Mouse (Mus musculus): ENCODE data around the gene Ccdc152. TPM values are rescaled to one million over a fixed set of nuclear protein-coding genes. Genes with fewer than 3 reads are reported as not detected.

The Ccdc152 gene
- polyA plus RNA-seq, 1 experiment from 2014 or later = 0.34 TPM

DNA sequence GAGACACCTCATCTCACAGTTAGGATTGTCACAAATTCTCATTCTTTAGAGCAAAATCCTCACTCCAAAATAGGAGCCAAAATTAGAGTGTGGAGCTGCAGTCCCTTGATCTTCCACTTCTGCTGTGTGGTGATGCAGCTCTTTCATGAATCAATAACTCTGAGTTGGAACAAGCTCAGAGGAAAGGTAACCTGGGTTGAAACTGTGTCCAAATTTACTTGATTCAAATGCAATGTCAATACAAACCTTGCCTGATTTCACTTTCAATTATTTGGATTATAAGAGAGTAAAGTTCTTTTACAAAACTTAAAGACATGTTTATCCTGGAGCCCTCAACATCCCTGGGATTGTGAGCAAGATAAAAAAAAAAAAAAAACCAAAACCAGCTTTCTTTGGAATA is 19.7 kb upstream of the Ccdc152 start:
- Histone ChIP-seq H3K4me1 (ENCODE audit: control insufficient read depth, insufficient read depth, low read length) (no peaks in the 10 kb centered on the region), H3K9ac (ENCODE audit: low read length) (no peak overlapping the region), H3K36me3 (ENCODE audit: control insufficient read depth, insufficient read depth) (peaks cover 17% of the 10 kb centered on the region), H3K4me3 (ENCODE audit: low read length) (no peak overlapping the region), H3K27ac (ENCODE audit: low read length) (no peak overlapping the region), H3K27me3 (ENCODE audit: control insufficient read depth, insufficient read depth, low read length) (no peaks in the 10 kb centered on the region), H3K9me3 (replicated peaks; ENCODE audit: control insufficient read depth, low read length) (no peaks in the 10 kb centered on the region), H3K4me2 (ENCODE audit: low read depth, low read length) (no peak overlapping the region)
- no peak for ATAC-seq (replicated peaks; ENCODE audit: extremely low read depth, insufficient read depth, low FRiP score)

DNA sequence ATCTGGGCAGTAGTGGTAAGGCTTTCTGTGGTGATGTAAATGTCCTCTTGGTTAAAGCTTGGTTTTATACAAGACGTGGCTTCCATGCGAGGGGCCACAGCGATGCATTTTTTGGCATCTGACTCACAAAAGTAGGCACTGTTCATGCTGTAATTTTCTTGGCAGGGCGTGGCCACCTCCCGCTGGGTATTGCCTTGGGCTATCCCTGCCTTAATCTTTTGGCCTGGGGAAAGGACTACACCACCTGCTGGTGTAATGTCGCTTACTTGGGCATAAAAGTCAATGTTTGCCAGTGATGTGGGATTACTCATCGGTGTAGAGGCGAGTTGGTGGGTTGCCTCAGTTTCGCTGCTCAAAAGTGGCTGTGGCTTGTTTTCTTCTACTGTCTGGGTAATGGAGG is 16.6 kb upstream of the Ccdc152 start:
- Histone ChIP-seq H3K4me2 (ENCODE audit: low read depth, low read length) (no peak overlapping the region), H3K9me3 (replicated peaks; ENCODE audit: control insufficient read depth, low read length) (no peaks in the 10 kb centered on the region), H3K36me3 (ENCODE audit: control insufficient read depth, insufficient read depth) (peaks cover 11% of the 10 kb centered on the region), H3K27ac (ENCODE audit: low read length) (no peak overlapping the region), H3K9ac (ENCODE audit: low read length) (no peak overlapping the region), H3K4me1 (ENCODE audit: control insufficient read depth, insufficient read depth, low read length) (no peaks in the 10 kb centered on the region), H3K27me3 (ENCODE audit: control insufficient read depth, insufficient read depth, low read length) (no peaks in the 10 kb centered on the region), H3K4me3 (ENCODE audit: low read length) (no peak overlapping the region)
- 87% methylated on average over 9 of the region's 9 CpGs for WGBS
- ATAC-seq (replicated peaks; ENCODE audit: extremely low read depth, insufficient read depth, low FRiP score) = no peak

DNA sequence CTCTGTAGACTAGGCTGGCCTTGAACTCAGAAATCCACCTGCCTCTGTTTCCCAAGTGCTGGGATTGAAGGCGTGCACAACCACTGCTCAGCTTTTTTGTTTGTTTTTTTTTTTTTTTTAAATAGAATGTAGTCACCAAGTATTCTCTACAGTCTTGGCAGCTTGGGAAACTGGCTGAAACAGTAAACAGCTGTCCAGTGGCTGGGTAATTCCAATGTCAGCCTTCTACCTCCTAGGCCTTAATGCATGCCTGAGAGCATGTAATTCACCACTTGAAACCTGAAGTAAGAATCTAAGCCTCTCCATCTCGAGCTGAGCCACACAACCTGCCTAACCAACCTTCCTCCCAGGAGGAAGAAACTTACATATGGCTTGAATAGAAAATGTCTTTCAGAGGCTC is 13.3 kb upstream of the Ccdc152 start:
- WGBS = 71% methylated on average over 2 of the region's 2 CpGs
- no peak for ATAC-seq (replicated peaks; ENCODE audit: extremely low read depth, insufficient read depth, low FRiP score)

DNA sequence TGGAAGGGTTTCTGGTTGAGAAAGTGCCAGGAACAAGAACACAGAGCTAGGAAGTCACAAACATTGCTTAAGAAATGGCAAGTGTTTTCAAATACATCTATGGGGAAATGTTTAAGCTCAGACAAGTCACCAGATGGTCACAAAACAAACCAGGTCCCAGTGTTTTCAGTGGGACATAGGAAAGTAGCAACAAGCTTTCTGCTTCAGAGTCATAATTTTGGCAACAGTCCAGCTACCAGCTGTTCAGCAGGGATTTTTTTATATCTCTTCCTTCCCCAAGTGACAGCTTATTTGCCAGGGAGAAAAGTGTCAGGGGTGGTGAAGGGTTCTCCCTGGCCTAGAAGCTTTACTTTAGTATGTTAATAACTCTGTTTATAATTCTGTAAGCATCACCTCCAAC is 9.6 kb upstream of the Ccdc152 start:
- Histone ChIP-seq H3K36me3 (ENCODE audit: control insufficient read depth, insufficient read depth) (no peaks in the 10 kb centered on the region), H3K4me3 (ENCODE audit: low read length) (no peak overlapping the region), H3K9ac (ENCODE audit: low read length) (no peak overlapping the region), H3K4me2 (ENCODE audit: low read depth, low read length) (no peak overlapping the region), H3K9me3 (replicated peaks; ENCODE audit: control insufficient read depth, low read length) (no peaks in the 10 kb centered on the region), H3K27ac (ENCODE audit: low read length) (peak overlapping the region; percentile 46; the same call in 1 of the 2 replicates), H3K4me1 (ENCODE audit: control insufficient read depth, insufficient read depth, low read length) (peaks cover 6% of the 10 kb centered on the region), H3K27me3 (ENCODE audit: control insufficient read depth, insufficient read depth, low read length) (no peaks in the 10 kb centered on the region)
- no peak for ATAC-seq (replicated peaks; ENCODE audit: extremely low read depth, insufficient read depth, low FRiP score)

More for the DNA sequence above, 13.3 kb upstream of the Ccdc152 start:
- H3K4me1 ChIP-seq (ENCODE audit: control insufficient read depth, insufficient read depth, low read length) = peaks cover 6% of the 10 kb centered on the region
- no peak overlapping the region for H3K4me2 ChIP-seq (ENCODE audit: low read depth, low read length)
- H3K36me3 ChIP-seq (ENCODE audit: control insufficient read depth, insufficient read depth) = peaks cover 11% of the 10 kb centered on the region
- no peaks in the 10 kb centered on the region for H3K9me3 ChIP-seq (replicated peaks; ENCODE audit: control insufficient read depth, low read length)
- H3K27me3 ChIP-seq (ENCODE audit: control insufficient read depth, insufficient read depth, low read length) = no peaks in the 10 kb centered on the region
- H3K9ac ChIP-seq (ENCODE audit: low read length) = no peak overlapping the region
- H3K27ac ChIP-seq (ENCODE audit: low read length) = no peak overlapping the region
- H3K4me3 ChIP-seq (ENCODE audit: low read length) = no peak overlapping the region

DNA sequence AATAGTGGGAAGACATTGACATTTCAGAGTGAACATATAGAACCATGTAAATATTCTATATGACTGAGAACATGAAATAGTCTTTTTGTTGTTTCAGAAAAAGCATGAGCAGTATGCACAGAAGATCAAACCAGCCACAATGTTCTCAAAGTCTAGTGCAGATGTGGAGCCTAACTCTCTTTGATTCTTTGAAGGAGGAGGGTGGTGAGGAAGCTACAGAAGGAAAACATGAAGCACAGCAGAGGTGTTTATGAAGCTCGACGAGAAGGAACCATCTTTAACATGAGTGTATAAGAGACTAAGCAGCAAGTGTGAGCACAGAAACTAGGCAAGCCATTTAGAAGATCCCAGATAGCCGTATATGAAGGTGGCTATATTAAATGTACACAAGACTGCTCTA is 6.5 kb upstream of the Ccdc152 start:
- H3K4me1 ChIP-seq (ENCODE audit: control insufficient read depth, insufficient read depth, low read length) = peaks cover 6% of the 10 kb centered on the region
- no peak overlapping the region for H3K27ac ChIP-seq (ENCODE audit: low read length)
- H3K4me2 ChIP-seq (ENCODE audit: low read depth, low read length) = no peak overlapping the region
- no peak for ATAC-seq (replicated peaks; ENCODE audit: extremely low read depth, insufficient read depth, low FRiP score)
- no peak overlapping the region for H3K4me3 ChIP-seq (ENCODE audit: low read length)
- no peaks in the 10 kb centered on the region for H3K27me3 ChIP-seq (ENCODE audit: control insufficient read depth, insufficient read depth, low read length)
- no peak overlapping the region for H3K9ac ChIP-seq (ENCODE audit: low read length)
- no peaks in the 10 kb centered on the region for H3K9me3 ChIP-seq (replicated peaks; ENCODE audit: control insufficient read depth, low read length)
- 79% methylated on average over 3 of the region's 3 CpGs for WGBS
- no peaks in the 10 kb centered on the region for H3K36me3 ChIP-seq (ENCODE audit: control insufficient read depth, insufficient read depth)

DNA sequence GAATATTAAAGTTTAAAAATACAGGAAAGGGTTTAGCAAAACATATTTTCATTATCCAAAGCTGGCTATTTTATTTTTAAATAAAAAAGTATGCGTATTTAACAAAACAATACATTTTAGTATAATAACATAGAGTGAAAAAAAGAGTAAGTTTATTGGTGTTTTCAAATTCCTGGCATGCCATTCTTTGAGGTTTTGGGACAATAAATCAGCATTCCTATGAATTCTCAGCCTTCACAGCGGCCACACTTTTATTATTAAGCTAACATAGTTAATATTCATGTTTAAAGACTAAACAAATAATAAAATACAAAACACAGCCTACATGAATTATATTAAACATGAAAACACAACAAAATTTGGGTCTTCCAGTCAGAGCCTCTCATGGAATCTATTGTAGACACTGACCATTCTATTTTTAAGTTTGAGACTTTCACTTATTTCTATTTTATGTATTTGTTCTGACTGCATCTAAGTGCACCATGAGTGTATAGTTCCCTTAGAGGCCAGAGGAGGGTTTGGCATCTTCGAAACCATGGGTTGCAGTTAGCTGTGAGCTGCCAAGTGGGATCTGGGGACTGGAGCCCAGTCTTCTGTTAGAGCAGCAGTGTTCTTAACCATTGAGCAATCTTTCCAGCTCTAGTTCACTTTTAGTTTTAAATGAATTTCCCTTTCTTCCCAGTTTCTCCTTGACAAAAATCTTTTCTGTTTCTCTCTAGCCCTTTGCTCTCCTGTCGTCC is 2.8 kb downstream of the Ccdc152 start:
- Histone ChIP-seq H3K4me2 (ENCODE audit: low read depth, low read length) (no peak overlapping the region), H3K27me3 (ENCODE audit: control insufficient read depth, insufficient read depth, low read length) (no peaks in the 10 kb centered on the region), H3K4me3 (ENCODE audit: low read length) (no peak overlapping the region), H3K9ac (ENCODE audit: low read length) (no peak overlapping the region), H3K9me3 (replicated peaks; ENCODE audit: control insufficient read depth, low read length) (no peaks in the 10 kb centered on the region), H3K36me3 (ENCODE audit: control insufficient read depth, insufficient read depth) (no peaks in the 10 kb centered on the region), H3K27ac (ENCODE audit: low read length) (no peak overlapping the region), H3K4me1 (ENCODE audit: control insufficient read depth, insufficient read depth, low read length) (no peaks in the 10 kb centered on the region)
- no peak for ATAC-seq (replicated peaks; ENCODE audit: extremely low read depth, insufficient read depth, low FRiP score)
- 75% methylated on average over 4 of the region's 4 CpGs for WGBS

DNA sequence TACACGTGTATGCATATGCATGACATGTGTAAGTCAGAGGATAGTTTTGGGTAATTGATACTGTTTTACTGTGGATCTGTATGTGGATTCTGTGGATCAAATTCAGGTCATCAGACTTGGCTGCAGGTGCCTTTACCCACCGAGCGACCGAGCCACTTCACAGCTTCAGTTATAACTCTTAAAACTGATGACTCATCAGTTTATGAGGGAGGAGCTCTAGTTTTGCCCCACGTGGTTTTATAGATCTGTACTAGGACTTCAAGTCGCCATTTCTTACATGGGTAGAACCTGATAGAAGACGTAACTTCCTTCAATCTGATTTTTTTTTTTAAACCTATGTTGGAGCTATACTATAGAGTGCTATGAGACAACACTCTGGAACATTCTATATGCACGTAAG is 5.7 kb downstream of the Ccdc152 start:
- no peak overlapping the region for H3K4me3 ChIP-seq (ENCODE audit: low read length)
- H3K4me1 ChIP-seq (ENCODE audit: control insufficient read depth, insufficient read depth, low read length) = no peaks in the 10 kb centered on the region
- WGBS = 68% methylated on average over 8 of the region's 8 CpGs
- no peak overlapping the region for H3K9ac ChIP-seq (ENCODE audit: low read length)
- no peak overlapping the region for H3K4me2 ChIP-seq (ENCODE audit: low read depth, low read length)
- no peaks in the 10 kb centered on the region for H3K27me3 ChIP-seq (ENCODE audit: control insufficient read depth, insufficient read depth, low read length)
- H3K9me3 ChIP-seq (replicated peaks; ENCODE audit: control insufficient read depth, low read length) = no peaks in the 10 kb centered on the region
- no peaks in the 10 kb centered on the region for H3K36me3 ChIP-seq (ENCODE audit: control insufficient read depth, insufficient read depth)
- no peak for ATAC-seq (replicated peaks; ENCODE audit: extremely low read depth, insufficient read depth, low FRiP score)
- no peak overlapping the region for H3K27ac ChIP-seq (ENCODE audit: low read length)

DNA sequence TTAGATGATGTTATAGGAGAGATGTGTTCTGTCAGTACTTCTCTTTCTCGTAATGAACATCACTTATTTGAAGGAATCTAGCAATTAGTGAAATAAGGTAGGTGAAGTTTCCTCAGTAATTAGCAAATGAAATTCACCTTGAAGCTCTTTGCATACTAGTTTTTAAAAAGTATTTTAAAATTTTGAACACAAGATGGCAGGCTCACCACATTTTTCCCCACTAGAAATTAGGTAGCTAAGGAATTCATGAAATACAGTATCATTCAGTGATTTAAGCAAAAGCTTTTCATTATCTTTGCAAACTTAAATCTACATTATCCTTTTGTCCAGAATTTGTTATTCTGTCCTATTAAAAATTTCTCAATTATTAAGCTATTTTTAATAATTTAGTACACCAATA is 7.3 kb downstream of the Ccdc152 start:
- Histone ChIP-seq H3K27ac (ENCODE audit: low read length) (no peak overlapping the region), H3K4me3 (ENCODE audit: low read length) (no peak overlapping the region), H3K4me2 (ENCODE audit: low read depth, low read length) (no peak overlapping the region), H3K27me3 (ENCODE audit: control insufficient read depth, insufficient read depth, low read length) (no peaks in the 10 kb centered on the region), H3K36me3 (ENCODE audit: control insufficient read depth, insufficient read depth) (0 out of 2 replicates have a peak, but pooled peaks cover 2% of the 10 kb centered on the region), H3K4me1 (ENCODE audit: control insufficient read depth, insufficient read depth, low read length) (no peaks in the 10 kb centered on the region), H3K9ac (ENCODE audit: low read length) (no peak overlapping the region), H3K9me3 (replicated peaks; ENCODE audit: control insufficient read depth, low read length) (no peaks in the 10 kb centered on the region)
- ATAC-seq (replicated peaks; ENCODE audit: extremely low read depth, insufficient read depth, low FRiP score) = no peak
- WGBS = 76% methylated on average over 1 of the region's 1 CpGs

DNA sequence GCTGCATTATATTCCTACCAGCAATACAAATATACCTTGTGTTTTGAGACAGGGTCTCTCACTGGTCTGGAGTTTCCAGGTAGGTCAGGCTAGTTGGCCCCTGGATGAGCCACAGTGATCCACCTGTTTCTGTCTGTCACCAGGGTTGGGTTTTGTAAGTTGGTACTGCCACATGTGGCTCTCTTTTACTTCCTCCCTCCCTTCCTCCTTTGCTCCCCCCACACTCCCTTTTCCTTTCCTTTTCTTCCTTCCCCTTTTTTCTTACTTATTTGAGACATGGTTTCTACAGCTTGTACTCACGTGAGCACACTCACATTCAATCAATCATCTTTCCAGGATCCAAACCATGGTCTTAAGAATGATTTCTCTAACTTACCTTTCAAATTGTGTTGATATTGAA is 9.8 kb downstream of the Ccdc152 start:
- WGBS = 32% methylated on average over 1 of the region's 1 CpGs
- Histone ChIP-seq H3K4me1 (ENCODE audit: control insufficient read depth, insufficient read depth, low read length) (no peaks in the 10 kb centered on the region), H3K9ac (ENCODE audit: low read length) (no peak overlapping the region), H3K9me3 (replicated peaks; ENCODE audit: control insufficient read depth, low read length) (no peaks in the 10 kb centered on the region), H3K4me2 (ENCODE audit: low read depth, low read length) (no peak overlapping the region), H3K27me3 (ENCODE audit: control insufficient read depth, insufficient read depth, low read length) (no peaks in the 10 kb centered on the region), H3K4me3 (ENCODE audit: low read length) (no peak overlapping the region), H3K27ac (ENCODE audit: low read length) (no peak overlapping the region), H3K36me3 (ENCODE audit: control insufficient read depth, insufficient read depth) (0 out of 2 replicates have a peak, but pooled peaks cover 2% of the 10 kb centered on the region)
- no peak for ATAC-seq (replicated peaks; ENCODE audit: extremely low read depth, insufficient read depth, low FRiP score)

Data from heart, embryonic 16.5 days (tissue).